Mouse (Mus musculus) lung, postnatal 0 days (tissue): ENCODE measurements around the gene Acaca.

ENCODE experiments used
- CTCF ChIP-seq: IDR thresholded peaks from 2 replicates; pipeline ENCODE4 v1.5.1; 2016; ENCODE audit warnings: antibody characterized with exemption, mild to moderate bottlenecking
- EP300 ChIP-seq: IDR thresholded peaks from 2 replicates; pipeline ENCODE4 v1.6.1; 2016; ENCODE audit warnings: antibody characterized with exemption, mild to moderate bottlenecking, control low read depth

GRCm38 (mm10) chr11:84107137-84107536 lies 22.3 kb upstream of the Acaca start:
- TF ChIP-seq CTCF, result no peak
- no peak for TF ChIP-seq EP300
